Mouse (Mus musculus) Muller cell, postnatal 12 days (primary cell): Measurements from ENCODE around the gene Uqcc2.

Experiments used
- DNase-seq: peaks from one replicate; pipeline ENCODE4 v3.0.0-alpha.2; 2015; ENCODE audit errors: inconsistent ontology term

The Uqcc2 gene

DNA sequence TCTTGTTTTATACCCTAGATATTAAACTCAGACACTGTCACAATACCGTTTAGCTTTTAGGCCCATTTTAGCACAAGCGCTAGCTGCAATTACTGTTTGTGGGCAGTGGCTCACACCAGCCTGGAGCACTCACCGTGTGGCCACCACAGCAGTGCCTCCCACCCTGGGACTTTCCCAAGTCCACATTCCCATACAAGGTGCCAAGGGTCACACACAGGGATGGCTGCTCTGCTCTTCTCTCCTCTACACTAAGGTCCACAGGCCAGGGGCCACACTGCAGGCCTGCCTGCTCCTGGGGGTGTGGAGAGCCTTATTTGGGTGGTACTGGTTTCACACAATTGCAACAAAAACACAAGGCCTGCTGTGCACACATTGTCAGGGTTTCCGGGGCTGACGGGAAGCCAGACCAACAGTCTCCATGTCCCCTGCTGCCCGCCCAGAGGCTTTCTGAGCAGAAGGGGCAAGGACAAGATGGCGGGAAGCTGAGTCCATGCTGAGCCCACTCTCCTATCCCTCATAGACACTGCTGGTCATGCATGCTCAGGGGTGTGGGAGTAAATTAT is 9.8 kb downstream of the Uqcc2 start:
- no peak for DNase-seq

DNA sequence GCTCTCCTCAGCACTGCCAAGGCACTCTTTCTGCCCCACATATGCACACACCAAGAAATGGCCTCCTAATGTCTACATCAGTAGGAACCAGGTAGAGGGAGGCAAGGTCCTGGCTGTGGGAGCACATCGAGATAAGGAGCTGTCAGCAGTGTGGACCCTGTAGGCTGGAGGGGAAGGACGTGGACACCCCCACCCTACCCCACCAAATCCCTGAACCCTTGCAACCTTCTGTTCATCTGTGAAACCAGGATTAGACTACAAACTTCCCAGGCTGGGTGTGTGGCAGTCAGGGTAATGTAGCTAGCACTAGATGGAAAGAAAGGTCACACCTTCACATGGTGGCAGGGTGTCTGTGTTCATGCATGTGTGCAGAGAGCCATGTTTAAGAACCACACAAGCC is 10.6 kb downstream of the Uqcc2 start:
- no peak for DNase-seq

- DNase-seq, result no peak
Measured at GRCm38 (mm10) chr17:27122701-27123100, 11.0 kb downstream of the Uqcc2 start.

DNA sequence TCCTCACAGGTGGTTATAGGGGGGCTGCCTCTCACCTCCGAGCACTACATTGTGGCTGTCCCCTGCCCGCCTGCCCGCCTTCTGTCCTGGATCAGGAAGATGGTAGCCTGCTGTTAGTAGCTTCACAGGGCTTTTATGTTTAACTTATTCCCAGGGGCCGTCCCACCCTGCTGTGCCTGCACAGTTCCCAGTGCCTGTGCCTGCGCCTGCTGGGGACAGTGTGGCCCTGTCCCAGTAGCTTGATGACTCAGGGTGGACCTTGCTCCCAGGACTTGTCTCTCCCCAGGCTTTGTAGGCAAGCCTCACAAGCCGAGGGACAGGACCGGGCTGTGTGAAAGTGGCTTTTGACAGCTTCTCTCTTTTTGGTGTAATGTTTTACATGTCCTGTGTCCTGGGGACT is 11.9 kb downstream of the Uqcc2 start:
- no peak for DNase-seq

GRCm38 (mm10) chr17:27121266-27121665 is 12.4 kb downstream of the Uqcc2 start:
- no peak for DNase-seq

GRCm38 (mm10) chr17:27120561-27121024 is 13.1 kb downstream of the Uqcc2 start:
- DNase-seq, result peak; percentile 67

- DNase-seq, result no peak
Measured at GRCm38 (mm10) chr17:27119954-27120353, 13.8 kb downstream of the Uqcc2 start.

DNA sequence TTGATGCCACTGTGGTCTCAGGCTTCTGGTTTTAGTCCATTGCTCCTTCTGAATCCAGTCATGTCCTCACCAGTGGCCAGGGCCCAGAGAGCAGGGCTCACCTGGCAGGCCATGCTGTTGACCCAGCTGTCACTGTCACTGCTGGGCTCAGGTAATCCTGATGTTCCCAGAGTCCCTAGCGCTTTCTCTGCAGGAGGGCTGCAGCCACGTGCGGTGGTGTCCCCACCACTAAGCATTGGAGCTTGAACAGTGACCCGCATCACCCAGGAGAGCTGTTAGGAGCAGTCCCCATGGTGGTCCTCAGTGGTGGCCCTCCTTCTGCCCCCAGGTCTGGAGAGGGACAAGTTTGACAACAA is 14.2 kb downstream of the Uqcc2 start:
- no peak for DNase-seq

GRCm38 (mm10) chr17:27118676-27119539 is 14.8 kb downstream of the Uqcc2 start:
- DNase-seq, result no peak

GRCm38 (mm10) chr17:27110072-27110471 is 23.6 kb downstream of the Uqcc2 start:
- DNase-seq, result no peak

DNA sequence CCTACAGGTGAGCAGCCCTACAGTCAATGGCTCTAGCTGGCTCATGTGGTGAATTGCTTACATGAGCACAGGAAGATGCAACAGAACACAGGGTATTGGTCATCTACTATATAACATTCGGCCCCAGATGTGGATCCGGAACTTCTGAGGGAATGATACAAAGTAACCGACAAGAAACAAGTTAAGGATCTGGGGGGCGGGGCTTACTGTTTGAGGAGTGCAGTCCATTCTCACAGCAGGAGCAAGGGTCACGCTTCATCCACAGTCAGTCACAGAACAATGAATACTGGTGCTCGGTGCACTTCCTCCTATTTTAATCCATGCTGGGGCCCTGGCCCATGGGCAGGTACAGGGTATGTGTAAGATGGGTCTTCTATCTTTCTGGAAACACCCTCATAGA is 25.8 kb downstream of the Uqcc2 start:
- DNase-seq, result no peak

- no peak for DNase-seq
Measured at GRCm38 (mm10) chr17:27106745-27107144, 27.0 kb downstream of the Uqcc2 start.

GRCm38 (mm10) chr17:27105698-27106470 is 27.8 kb downstream of the Uqcc2 start:
- no peak for DNase-seq

GRCm38 (mm10) chr17:27101675-27102074 is 32.0 kb downstream of the Uqcc2 start:
- no peak for DNase-seq

- peak; percentile 56 for DNase-seq
Measured at GRCm38 (mm10) chr17:27095690-27096089, 38.0 kb downstream of the Uqcc2 start.

DNA sequence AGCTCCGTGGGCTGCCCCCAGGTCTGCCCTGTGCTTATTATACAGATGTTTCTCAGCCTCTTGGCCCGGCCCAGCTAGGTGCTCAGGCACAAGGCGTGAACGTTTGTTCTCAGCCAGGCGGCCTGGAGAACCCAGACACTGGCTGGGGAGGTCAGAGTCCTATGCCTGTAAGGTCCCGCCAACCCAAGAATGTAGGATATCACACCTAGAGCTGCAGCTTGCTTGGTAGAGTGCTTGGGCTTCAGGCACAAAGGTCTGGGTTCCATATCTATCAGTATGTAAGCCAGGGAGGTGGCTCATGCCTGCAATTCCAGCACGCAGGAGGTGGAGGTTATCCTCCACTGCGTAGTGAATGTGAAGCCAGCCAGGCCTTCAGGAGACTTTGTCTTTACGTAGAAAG is 43.6 kb downstream of the Uqcc2 start:
- DNase-seq, result no peak

DNA sequence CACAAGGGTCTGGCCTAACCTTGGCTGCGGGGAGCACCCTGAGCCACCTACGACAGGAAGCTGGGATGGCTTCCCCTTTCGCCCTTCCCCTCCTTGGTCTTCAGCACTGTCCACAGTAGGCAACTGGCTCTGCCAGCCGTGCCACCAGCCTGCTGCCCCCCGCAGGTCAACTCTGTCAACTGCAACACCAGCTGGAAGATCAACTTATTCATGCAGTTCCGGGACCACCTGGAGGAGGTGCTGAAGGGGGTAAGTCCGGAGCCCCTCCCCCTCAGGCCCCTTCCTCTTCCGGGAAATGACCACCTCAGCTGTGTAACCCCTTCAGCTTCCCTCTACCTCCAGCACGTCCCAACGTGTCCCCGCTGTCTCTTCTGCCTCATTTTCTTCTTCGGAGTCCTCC is 46.3 kb downstream of the Uqcc2 start:
- DNase-seq, result no peak

- DNase-seq, result peak; percentile 62
Measured at GRCm38 (mm10) chr17:27085676-27086075, 48.0 kb downstream of the Uqcc2 start.

GRCm38 (mm10) chr17:27083601-27084000 is 50.1 kb downstream of the Uqcc2 start:
- peak; percentile 26 for DNase-seq

- DNase-seq, result no peak
Measured at GRCm38 (mm10) chr17:27082796-27083195, 50.9 kb downstream of the Uqcc2 start.

GRCm38 (mm10) chr17:27081868-27082267 is 51.8 kb downstream of the Uqcc2 start:
- no peak for DNase-seq

DNA sequence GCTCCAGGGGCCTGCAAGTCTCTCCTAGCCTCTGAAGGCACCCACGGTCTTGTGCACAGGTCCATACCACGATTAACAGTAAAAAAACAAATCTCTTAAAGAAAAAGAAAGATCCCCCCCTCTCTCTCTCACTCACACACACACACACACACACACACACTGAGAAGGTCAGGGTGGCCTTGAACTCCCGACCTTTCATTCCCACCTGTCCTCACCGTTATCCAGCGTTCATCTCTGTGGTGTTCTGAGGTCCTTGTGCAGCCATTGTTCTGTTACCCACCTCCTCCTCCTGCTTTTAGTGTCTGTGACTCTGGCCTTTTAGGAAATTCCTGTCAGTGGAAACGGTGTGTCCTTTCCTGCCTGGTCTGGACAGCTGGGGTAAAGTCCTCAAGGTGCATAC is 55.2 kb downstream of the Uqcc2 start:
- no peak for DNase-seq

DNA sequence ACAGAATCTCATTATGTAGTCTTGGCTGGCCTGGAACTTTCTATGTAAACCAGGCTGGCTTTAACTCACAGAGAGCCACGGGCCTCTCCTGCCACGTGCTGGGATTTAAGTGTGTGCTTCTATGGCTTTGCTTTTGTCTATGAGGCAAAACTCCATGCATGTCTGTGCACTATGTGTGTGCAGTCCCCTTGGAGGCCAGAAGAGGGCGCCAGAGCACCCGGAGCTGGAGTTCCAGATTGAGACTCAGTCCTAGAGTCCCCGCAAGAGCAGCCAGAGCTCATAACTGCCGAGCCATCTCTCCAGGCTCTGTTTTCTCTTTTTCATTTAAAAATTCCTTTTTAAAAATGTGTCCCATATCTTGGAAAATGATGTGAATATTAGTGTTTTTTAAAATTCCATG is 55.8 kb downstream of the Uqcc2 start:
- DNase-seq, result no peak
